Mouse (Mus musculus): ENCODE measurements around the gene Abcg1. TPM values are rescaled to one million over a fixed set of nuclear protein-coding genes. Genes with fewer than 3 reads are reported as not detected.

Abcg1 gene
- polyA plus RNA-seq, 1 experiment from 2014 or later: 5.6 TPM

DNA sequence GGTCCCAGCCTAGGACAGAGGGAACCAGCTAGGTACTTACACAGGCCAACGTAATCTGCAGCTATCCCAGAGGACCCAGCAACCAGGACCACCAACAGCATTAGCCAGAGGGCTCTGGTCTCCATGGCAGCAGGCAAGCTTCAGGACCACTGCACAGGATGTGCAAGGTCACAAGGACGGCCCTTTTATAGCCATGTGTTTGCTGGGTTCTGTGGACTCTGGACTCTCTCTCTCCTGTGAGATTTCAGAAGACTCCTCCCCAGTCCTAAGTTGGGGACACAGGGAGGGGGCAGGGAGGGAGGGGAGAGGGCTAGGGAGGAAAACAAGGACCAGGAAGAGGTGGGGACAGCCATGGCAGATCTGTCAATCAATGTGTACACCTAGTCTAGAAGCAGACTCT is 72.0 kb downstream of the Abcg1 start, which contains the start of gene Tff3:
Tff3 (minus strand) TSS at position 195 of the 400 bp plus-strand sequence.
- no peaks in the 10 kb centered on the region for H3K9me3 ChIP-seq (ENCODE audit: control insufficient read depth, low read length)
- H3K4me2 ChIP-seq (ENCODE audit: low read depth, low read length): no peak within 1 kb of the TSS
- 12% methylated on average over 2 of the region's 2 CpGs for WGBS

DNA sequence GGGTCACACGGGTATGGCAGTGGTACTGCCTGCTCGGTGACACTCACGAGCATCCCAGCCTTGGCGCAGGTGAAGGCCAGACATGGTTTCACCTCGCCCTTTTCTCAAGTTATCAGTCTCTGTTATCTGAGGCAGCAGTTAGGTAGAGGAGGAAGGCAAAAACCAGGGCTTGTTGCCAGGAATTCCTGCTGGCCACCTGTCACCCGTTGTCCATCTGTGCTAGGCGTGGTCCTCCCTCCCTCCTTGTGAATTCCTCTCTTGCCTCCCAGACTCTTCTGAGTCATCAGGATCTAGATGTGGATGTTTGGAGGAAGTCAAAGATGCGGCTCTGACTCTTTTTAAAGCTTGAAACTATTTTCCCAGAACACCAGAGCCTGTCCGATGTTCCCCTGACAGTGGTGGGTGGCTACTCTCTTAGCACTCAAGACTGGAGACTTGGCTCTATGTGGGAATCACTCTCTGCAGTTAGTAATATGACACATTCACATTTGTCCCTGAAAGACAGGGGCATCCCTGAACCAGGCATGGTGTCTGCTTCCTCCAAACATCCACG is 73.9 kb downstream of the Abcg1 start:
- Histone ChIP-seq H3K27ac (ENCODE audit: low read length) (no peak overlapping the region), H3K4me3 (ENCODE audit: low read length) (no peak overlapping the region), H3K4me2 (ENCODE audit: low read depth, low read length) (no peak overlapping the region), H3K27me3 (replicated peaks; ENCODE audit: control insufficient read depth, insufficient read depth, low read length) (no peaks in the 10 kb centered on the region), H3K9me3 (ENCODE audit: control insufficient read depth, low read length) (no peaks in the 10 kb centered on the region), H3K9ac (ENCODE audit: low read depth, low read length) (no peak overlapping the region), H3K36me3 (ENCODE audit: control insufficient read depth, insufficient read depth, low read length) (no peaks in the 10 kb centered on the region), H3K4me1 (ENCODE audit: control insufficient read depth, insufficient read depth, low read length) (peaks cover 10% of the 10 kb centered on the region)
- peak; percentile 15; the same call in 1 of the 2 replicates for ATAC-seq
- 64% methylated on average over 10 of the region's 10 CpGs for WGBS

More for the DNA sequence above, 72.0 kb downstream of the Abcg1 start, which contains the start of gene Tff3:
- 0 out of 2 replicates have a peak within 1 kb of the TSS, but pooled peaks have one; percentile 14 for H3K9ac ChIP-seq (ENCODE audit: low read depth, low read length)
- peaks cover 10% of the 10 kb centered on the region for H3K4me1 ChIP-seq (ENCODE audit: control insufficient read depth, insufficient read depth, low read length)
- no peak within 1 kb of the TSS for H3K27ac ChIP-seq (ENCODE audit: low read length)
- H3K36me3 ChIP-seq (ENCODE audit: control insufficient read depth, insufficient read depth, low read length): no peaks in the 10 kb centered on the region
- peak; percentile 69 for ATAC-seq
- H3K4me3 ChIP-seq (ENCODE audit: low read length): peak within 1 kb of the TSS; percentile 19; the same call in 1 of the 2 replicates
- H3K27me3 ChIP-seq (replicated peaks; ENCODE audit: control insufficient read depth, insufficient read depth, low read length): no peaks in the 10 kb centered on the region

DNA sequence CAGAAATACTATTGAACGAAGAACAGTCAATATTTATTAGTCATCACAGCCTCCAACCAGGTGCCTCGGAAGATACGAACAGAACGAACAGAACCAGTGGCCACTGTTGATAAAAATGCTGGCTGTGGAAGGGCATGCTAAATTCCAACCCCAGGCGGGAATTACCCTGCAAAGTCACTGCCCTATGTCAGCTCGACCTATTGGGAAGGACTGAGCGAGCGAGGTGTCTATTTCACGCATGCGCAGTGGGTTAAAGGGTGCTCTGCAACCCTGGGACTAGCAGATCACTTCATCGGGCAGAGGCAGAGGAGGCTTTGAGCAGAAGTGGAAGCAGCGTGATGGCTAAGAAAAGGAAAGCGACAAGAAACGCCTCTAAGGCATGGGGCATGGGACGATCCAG is 76.3 kb downstream of the Abcg1 start:
- WGBS: 51% methylated on average over 15 of the region's 15 CpGs
- H3K36me3 ChIP-seq (ENCODE audit: control insufficient read depth, insufficient read depth, low read length): no peaks in the 10 kb centered on the region
- H3K9me3 ChIP-seq (ENCODE audit: control insufficient read depth, low read length): no peaks in the 10 kb centered on the region
- peak overlapping the region; percentile 26; the same call in 1 of the 2 replicates for H3K4me2 ChIP-seq (ENCODE audit: low read depth, low read length)
- ATAC-seq: 0 out of 2 replicates have a peak, but pooled peaks have one; percentile 32
- no peak overlapping the region for H3K9ac ChIP-seq (ENCODE audit: low read depth, low read length)
- no peaks in the 10 kb centered on the region for H3K27me3 ChIP-seq (replicated peaks; ENCODE audit: control insufficient read depth, insufficient read depth, low read length)
- H3K4me1 ChIP-seq (ENCODE audit: control insufficient read depth, insufficient read depth, low read length): peaks cover 10% of the 10 kb centered on the region
- no peak overlapping the region for H3K27ac ChIP-seq (ENCODE audit: low read length)
- H3K4me3 ChIP-seq (ENCODE audit: low read length): no peak overlapping the region

DNA sequence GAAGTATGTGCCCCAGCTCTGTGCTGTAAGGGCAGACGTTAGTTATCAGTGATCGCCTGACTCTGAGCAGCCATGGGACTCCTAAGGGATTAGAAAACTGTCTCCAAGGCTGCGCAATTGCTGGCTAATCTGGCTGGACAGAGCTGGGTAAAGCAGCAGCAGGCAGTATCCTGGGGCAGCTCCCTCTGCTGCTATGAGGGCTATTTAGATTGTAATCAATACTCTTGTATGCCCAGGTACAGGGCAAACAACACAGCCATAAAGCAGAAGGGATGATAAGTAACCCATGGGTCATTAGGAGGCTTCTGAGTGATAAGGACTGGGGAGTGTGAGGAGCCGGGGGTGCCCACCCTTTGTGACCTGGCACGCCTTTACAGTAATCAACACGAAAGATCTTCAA is 77.4 kb downstream of the Abcg1 start:
- Histone ChIP-seq H3K9ac (ENCODE audit: low read depth, low read length) (no peak overlapping the region), H3K9me3 (ENCODE audit: control insufficient read depth, low read length) (no peaks in the 10 kb centered on the region), H3K4me1 (ENCODE audit: control insufficient read depth, insufficient read depth, low read length) (peaks cover 3% of the 10 kb centered on the region; the same call in 1 of the 2 replicates), H3K4me3 (ENCODE audit: low read length) (no peak overlapping the region), H3K4me2 (ENCODE audit: low read depth, low read length) (no peak overlapping the region), H3K27ac (ENCODE audit: low read length) (no peak overlapping the region), H3K36me3 (ENCODE audit: control insufficient read depth, insufficient read depth, low read length) (no peaks in the 10 kb centered on the region), H3K27me3 (replicated peaks; ENCODE audit: control insufficient read depth, insufficient read depth, low read length) (no peaks in the 10 kb centered on the region)
- peak; percentile 75 for ATAC-seq
- 46% methylated on average over 6 of the region's 6 CpGs for WGBS

DNA sequence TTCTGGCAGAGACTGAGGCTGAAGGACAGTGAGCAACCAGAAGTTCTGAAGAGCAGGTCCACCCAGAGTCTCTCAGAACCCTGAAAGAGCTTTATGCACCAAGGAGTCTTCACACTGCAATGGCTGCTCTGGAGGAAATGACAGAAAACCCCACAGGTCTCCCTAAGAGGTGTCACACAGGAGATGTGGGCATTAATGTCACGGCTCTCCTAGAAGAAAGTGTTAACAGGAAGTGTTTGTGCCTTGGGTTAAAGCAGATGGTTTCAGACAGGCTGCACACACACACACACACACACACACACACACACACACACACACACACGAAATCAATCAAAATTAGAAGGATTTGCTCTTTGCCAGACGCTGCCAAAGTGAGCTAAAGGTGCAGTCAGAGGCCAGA is 78.8 kb downstream of the Abcg1 start:
- no peaks in the 10 kb centered on the region for H3K36me3 ChIP-seq (ENCODE audit: control insufficient read depth, insufficient read depth, low read length)
- H3K4me3 ChIP-seq (ENCODE audit: low read length): no peak overlapping the region
- H3K27ac ChIP-seq (ENCODE audit: low read length): no peak overlapping the region
- no peak overlapping the region for H3K4me2 ChIP-seq (ENCODE audit: low read depth, low read length)
- no peaks in the 10 kb centered on the region for H3K27me3 ChIP-seq (replicated peaks; ENCODE audit: control insufficient read depth, insufficient read depth, low read length)
- H3K9ac ChIP-seq (ENCODE audit: low read depth, low read length): no peak overlapping the region
- whole genome bisulfite sequencing: 30% methylated on average over 3 of the region's 3 CpGs
- no peaks in the 10 kb centered on the region for H3K9me3 ChIP-seq (ENCODE audit: control insufficient read depth, low read length)
- no peaks in the 10 kb centered on the region for H3K4me1 ChIP-seq (ENCODE audit: control insufficient read depth, insufficient read depth, low read length)
- no peak for ATAC-seq

DNA sequence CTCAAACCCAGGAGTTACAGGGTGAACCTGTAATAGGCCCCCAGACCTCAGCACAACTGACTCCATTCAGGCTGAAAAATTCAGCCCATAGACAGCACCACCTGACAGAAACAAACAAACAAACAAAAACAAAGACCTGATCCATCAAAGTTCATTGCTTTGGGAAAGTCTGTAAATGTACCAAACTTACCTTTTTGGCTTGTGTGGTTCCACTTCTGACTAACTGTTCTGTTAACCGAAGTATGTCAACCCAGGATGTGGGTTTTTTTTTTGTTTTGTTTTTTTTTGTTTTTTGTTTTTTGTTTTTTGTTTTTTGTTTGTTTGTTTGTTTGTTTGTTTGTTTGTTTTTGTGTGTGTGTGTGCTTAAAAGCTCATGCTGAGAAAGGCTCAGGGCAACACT is 79.3 kb downstream of the Abcg1 start:
- H3K36me3 ChIP-seq (ENCODE audit: control insufficient read depth, insufficient read depth, low read length): no peaks in the 10 kb centered on the region
- no peak for ATAC-seq
- 90% methylated on average over 1 of the region's 1 CpGs for WGBS
- no peak overlapping the region for H3K9ac ChIP-seq (ENCODE audit: low read depth, low read length)
- no peak overlapping the region for H3K27ac ChIP-seq (ENCODE audit: low read length)
- H3K4me2 ChIP-seq (ENCODE audit: low read depth, low read length): no peak overlapping the region
- no peaks in the 10 kb centered on the region for H3K27me3 ChIP-seq (replicated peaks; ENCODE audit: control insufficient read depth, insufficient read depth, low read length)
- H3K4me1 ChIP-seq (ENCODE audit: control insufficient read depth, insufficient read depth, low read length): no peaks in the 10 kb centered on the region
- H3K4me3 ChIP-seq (ENCODE audit: low read length): no peak overlapping the region
- H3K9me3 ChIP-seq (ENCODE audit: control insufficient read depth, low read length): no peaks in the 10 kb centered on the region

DNA sequence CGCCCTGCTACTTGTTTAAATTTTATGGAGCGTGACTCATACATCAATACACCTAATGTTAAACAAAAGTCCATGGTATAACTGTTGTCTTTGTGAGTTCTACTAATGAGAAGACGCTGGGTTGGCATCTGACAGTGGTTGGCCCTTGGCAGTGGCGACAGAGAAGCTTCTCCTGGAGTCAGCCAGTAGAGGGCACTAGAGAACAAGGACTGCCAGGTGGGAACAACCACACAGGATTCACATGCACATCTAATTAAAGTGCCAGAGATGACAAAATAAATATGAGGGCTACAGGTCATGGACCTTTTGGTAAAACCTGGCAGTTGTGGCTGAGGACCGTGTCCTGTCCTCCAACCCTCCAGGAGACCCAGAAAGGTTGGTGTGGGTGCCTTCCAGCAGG is 80.9 kb downstream of the Abcg1 start:
- Histone ChIP-seq H3K4me2 (ENCODE audit: low read depth, low read length) (no peak overlapping the region), H3K27ac (ENCODE audit: low read length) (no peak overlapping the region), H3K27me3 (replicated peaks; ENCODE audit: control insufficient read depth, insufficient read depth, low read length) (no peaks in the 10 kb centered on the region), H3K4me1 (ENCODE audit: control insufficient read depth, insufficient read depth, low read length) (no peaks in the 10 kb centered on the region), H3K4me3 (ENCODE audit: low read length) (no peak overlapping the region), H3K36me3 (ENCODE audit: control insufficient read depth, insufficient read depth, low read length) (no peaks in the 10 kb centered on the region), H3K9ac (ENCODE audit: low read depth, low read length) (no peak overlapping the region), H3K9me3 (ENCODE audit: control insufficient read depth, low read length) (no peaks in the 10 kb centered on the region)
- WGBS: 17% methylated on average over 5 of the region's 5 CpGs
- ATAC-seq: no peak

DNA sequence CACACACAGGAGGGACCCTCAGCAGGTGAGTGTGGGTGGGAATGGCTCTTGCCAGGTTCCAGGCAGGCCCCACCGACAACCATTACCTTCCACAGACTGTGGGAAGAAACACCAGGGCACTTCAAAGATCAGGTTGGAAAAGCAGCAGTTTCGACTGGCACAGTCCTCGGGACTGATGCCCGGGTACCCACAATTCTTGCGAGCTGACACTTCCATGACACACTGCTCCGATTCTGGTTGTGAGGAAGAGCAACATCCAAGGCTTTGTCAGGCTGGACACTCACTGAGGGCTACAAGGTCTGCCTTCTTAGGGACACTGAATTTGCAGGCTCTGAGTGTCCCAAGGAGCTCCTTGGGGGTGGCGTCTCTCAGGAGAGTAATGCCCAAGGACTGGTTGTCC is 84.6 kb downstream of the Abcg1 start:
- 90% methylated on average over 7 of the region's 7 CpGs for WGBS
- Histone ChIP-seq H3K36me3 (ENCODE audit: control insufficient read depth, insufficient read depth, low read length) (no peaks in the 10 kb centered on the region), H3K4me2 (ENCODE audit: low read depth, low read length) (no peak overlapping the region), H3K27ac (ENCODE audit: low read length) (no peak overlapping the region), H3K9me3 (ENCODE audit: control insufficient read depth, low read length) (no peaks in the 10 kb centered on the region), H3K4me1 (ENCODE audit: control insufficient read depth, insufficient read depth, low read length) (peaks cover 5% of the 10 kb centered on the region; the same call in 1 of the 2 replicates), H3K9ac (ENCODE audit: low read depth, low read length) (no peak overlapping the region), H3K27me3 (replicated peaks; ENCODE audit: control insufficient read depth, insufficient read depth, low read length) (no peaks in the 10 kb centered on the region), H3K4me3 (ENCODE audit: low read length) (no peak overlapping the region)
- no peak for ATAC-seq

DNA sequence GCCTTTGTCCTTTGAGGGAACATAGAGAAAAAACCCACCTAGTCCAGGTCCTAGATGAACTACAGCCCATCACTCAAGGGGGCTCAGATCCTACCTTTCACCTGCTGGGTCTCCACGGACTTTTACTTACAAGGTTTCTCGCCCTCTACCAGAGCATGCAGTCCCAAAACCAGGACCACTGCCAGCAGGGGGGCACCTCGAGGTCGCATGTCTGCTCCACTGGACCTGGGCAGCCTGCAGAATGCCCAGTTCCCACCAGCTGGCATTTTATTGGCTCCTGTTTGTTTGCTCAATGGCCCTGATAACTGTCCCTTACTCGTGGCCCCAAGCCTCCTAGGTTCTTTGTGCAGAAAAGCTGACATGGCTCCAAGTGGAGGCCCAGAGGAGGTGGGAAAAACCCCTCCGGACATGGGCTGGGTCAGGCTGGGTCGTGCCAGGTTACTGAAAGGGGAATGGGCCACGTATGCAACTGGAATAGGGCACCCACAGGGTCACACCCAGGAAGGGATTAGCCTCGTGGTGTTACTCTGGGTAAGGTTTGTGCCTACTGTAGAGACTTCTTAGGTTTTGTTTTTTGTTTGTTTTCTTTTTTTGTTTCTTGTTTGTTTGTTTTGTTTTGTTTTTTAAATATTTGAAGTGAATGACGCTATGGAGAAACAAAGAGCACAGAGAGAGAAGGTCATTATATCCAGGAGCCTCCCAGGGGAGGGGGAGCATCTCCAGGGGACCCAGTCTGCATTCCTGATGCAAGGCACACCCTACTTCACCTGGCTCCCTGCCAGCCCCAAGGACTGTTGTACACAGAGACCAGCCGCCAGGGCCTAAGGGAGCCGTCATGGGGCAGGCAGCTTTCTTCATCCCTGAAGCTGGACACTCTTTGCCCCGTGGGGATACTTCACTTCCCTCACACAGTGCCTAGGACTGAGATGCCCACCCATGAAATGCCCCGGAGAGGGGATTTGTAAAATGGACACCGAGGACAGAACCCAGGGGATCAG is 86.9 kb downstream of the Abcg1 start, which contains the start of gene Tff2:
Tff2 (minus strand) TSS at position 243 of the 998 bp plus-strand sequence.
- Histone ChIP-seq H3K4me3 (ENCODE audit: low read length) (no peak within 1 kb of the TSS), H3K9ac (ENCODE audit: low read depth, low read length) (no peak within 1 kb of the TSS), H3K27ac (ENCODE audit: low read length) (no peak within 1 kb of the TSS), H3K4me1 (ENCODE audit: control insufficient read depth, insufficient read depth, low read length) (peaks cover 5% of the 10 kb centered on the region; the same call in 1 of the 2 replicates), H3K4me2 (ENCODE audit: low read depth, low read length) (no peak within 1 kb of the TSS), H3K27me3 (replicated peaks; ENCODE audit: control insufficient read depth, insufficient read depth, low read length) (no peaks in the 10 kb centered on the region), H3K9me3 (ENCODE audit: control insufficient read depth, low read length) (no peaks in the 10 kb centered on the region), H3K36me3 (ENCODE audit: control insufficient read depth, insufficient read depth, low read length) (no peaks in the 10 kb centered on the region)
- ATAC-seq: peak; percentile 84
- WGBS: 55% methylated on average over 15 of the region's 15 CpGs

All from intestine, embryonic 16.5 days (tissue).